Mouse (Mus musculus) heart, postnatal 0 days (tissue): ENCODE data around the gene Tifa.

Experiments
- CTCF ChIP-seq: IDR thresholded peaks from 2 replicates; pipeline ENCODE4 v1.5.1; 2016; ENCODE audit warnings: antibody characterized with exemption, control low read depth, low read depth
- EP300 ChIP-seq: IDR thresholded peaks from 2 replicates; pipeline ENCODE4 v1.6.1; 2016; ENCODE audit warnings: antibody characterized with exemption, low read depth

- TF ChIP-seq CTCF (no peak), EP300 (no peak)
Observed at GRCm38 (mm10) chr3:127820400-127820799, 30.8 kb downstream of the Tifa start.
